Mouse (Mus musculus) limb, embryonic 11.5 days (tissue): ENCODE data around the gene D6Ertd527e. TPM values are rescaled to one million over a fixed set of nuclear protein-coding genes. Genes with fewer than 3 reads are reported as not detected.

Experiments
- ATAC-seq: fragments of 200-750 bp; cut with Nextera tagmentation; 2 replicates; pipeline ENCODE4 v1.8.0; 2017; ENCODE audit warnings: low read depth; ENCODE audit not compliant: insufficient number of reproducible peaks, low FRiP score, low TSS enrichment
- DNase-seq: peaks from one replicate; pipeline ENCODE4 v3.0.0-alpha.2; 2015; ENCODE audit warnings: low spot score
- H3K27ac ChIP-seq: fragments of 300-500 bp; sonication (generic); replicated peaks from 2 replicates; pipeline ENCODE4 v1.5.1; 2014; ENCODE audit warnings: low read depth, mild to moderate bottlenecking, low read length
- H3K27me3 ChIP-seq: fragments of 300-500 bp; sonication (generic); 2 replicates; pipeline ENCODE4 v1.6.1; 2014; ENCODE audit warnings: mild to moderate bottlenecking, low read length, mixed read lengths; ENCODE audit not compliant: control insufficient read depth, insufficient read depth
- H3K36me3 ChIP-seq: fragments of 300-500 bp; sonication (generic); 2 replicates; pipeline ENCODE4 v1.6.1; 2014; ENCODE audit warnings: mild to moderate bottlenecking, low read length, moderate library complexity, mixed read lengths; ENCODE audit not compliant: control insufficient read depth, insufficient read depth
- H3K4me1 ChIP-seq: fragments of 300-500 bp; sonication (generic); 2 replicates; pipeline ENCODE4 v1.6.1; 2014; ENCODE audit warnings: low read length, mixed read lengths; ENCODE audit not compliant: control insufficient read depth, insufficient read depth
- H3K4me2 ChIP-seq: fragments of 300-500 bp; sonication (generic); 2 replicates; pipeline ENCODE4 v1.6.1; 2014; ENCODE audit warnings: low read depth, mild to moderate bottlenecking, moderate library complexity; ENCODE audit not compliant: severe bottlenecking
- H3K4me3 ChIP-seq: fragments of 300-500 bp; sonication (generic); 2 replicates; pipeline ENCODE4 v1.5.1; 2014; ENCODE audit warnings: low read depth, low read length
- H3K9ac ChIP-seq: fragments of 300-500 bp; sonication (generic); 2 replicates; pipeline ENCODE4 v1.6.1; 2014; ENCODE audit warnings: mild to moderate bottlenecking, low read length
- H3K9me3 ChIP-seq: fragments of 300-500 bp; sonication (generic); 2 replicates; pipeline ENCODE4 v1.6.1; 2016; ENCODE audit warnings: low read length; ENCODE audit not compliant: control insufficient read depth
- WGBS: fragments of 180-500 bp; shearing (Covaris S2); extraction: QIAGEN DNeasy Blood & Tissue Kit; methylation state at CpG from one replicate; pipeline ENCODE4 v1.1.7; 2014; 5-methylcytosine and 5-hydroxymethylcytosine counted together
- polyA plus RNA-seq: library from polyadenylated mRNA; unstranded; fragments of >200 nt; fragmentation: Nextera tagmentation; extraction: Ambion mirVana; gene quantifications from 2 replicates; pipeline ENCODE4 v1.2.1, GENCODE M21; 2014

The D6Ertd527e gene
- polyA plus RNA-seq, 1 experiment from 2014 or later, result 0.53 TPM

DNA sequence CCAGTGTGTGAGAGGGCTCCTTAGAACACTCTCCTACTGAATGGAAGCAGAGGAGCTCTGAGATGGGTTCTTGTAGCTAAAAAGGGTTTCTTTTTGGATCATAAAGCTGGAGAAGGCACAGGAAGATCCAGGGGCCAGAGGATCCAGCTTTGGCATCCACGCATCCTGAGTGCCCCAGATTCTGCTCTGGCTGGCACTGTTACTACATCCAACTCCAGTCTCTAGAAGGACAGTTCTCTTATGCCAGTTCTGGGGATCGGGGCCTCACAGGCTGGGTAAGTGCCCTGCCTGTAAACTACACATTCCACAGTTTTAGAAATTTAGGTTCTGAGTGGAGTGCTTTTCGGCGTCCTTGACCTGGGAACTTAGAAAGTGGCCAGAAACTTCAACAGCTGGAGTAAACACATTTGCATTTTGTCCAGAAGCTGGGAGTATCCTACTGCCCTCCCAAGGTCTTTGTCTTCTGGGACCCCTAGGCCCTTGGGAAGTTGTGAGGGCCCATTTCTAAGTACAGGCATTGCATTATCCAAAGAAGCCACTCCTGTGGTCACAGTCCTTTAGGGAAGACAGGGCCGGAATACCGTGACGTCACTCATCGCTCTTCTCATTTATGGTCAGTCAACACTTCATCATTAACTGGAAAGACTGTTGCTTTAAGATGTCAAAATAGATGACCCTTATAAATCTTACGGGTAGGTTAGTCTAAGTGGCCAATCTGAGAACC lies 4.1 kb upstream of the D6Ertd527e start:
- Histone ChIP-seq H3K36me3 (no peaks in the 10 kb centered on the region), H3K27me3 (no peaks in the 10 kb centered on the region), H3K4me2 (no peak overlapping the region), H3K4me1 (peaks cover 14% of the 10 kb centered on the region), H3K27ac (peak overlapping the region; percentile 10; the same call in 1 of the 2 replicates), H3K4me3 (no peak overlapping the region), H3K9ac (no peak overlapping the region), H3K9me3 (no peaks in the 10 kb centered on the region)
- WGBS, result 83% methylated on average over 9 of the region's 9 CpGs
- DNase-seq (no peak), ATAC-seq (no peak)

DNA sequence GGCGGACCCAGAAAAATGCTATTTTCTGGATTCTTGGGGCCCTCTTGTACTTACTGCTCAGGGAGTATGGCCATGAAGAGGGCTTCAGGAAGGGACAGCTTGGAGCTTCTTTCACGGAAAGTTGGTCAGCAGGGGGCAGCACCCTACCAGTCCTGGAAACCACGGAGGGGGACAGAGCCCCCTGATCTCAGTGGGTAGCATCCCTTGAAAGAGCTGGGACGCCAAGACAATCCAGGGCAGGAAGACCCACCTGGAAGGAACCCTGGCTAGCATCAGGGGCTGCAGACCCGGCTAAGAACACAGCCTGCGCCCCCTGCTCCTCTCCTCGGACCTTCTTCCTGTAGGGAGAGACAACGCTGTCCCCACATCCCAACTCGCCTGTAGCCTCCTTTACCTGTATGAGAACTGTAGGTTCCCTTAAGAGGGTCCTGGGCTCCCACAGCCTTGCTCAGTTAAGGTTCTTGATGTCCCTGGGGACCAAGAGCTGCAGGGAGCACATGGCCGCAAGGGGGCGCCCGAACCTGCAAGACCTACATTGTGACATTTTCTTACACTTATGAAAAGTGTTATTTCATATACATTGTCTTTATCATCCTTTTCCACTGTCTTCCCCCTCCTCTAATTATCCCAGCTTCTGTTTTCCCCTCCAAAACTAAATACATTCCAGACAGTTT lies 3.1 kb upstream of the D6Ertd527e start:
- H3K9me3 ChIP-seq, result no peaks in the 10 kb centered on the region
- peaks cover 14% of the 10 kb centered on the region for H3K4me1 ChIP-seq
- peak overlapping the region; percentile 33 for H3K4me2 ChIP-seq
- H3K27ac ChIP-seq, result no peak overlapping the region
- peak; percentile 20; the same call in 1 of the 2 replicates for ATAC-seq
- no peaks in the 10 kb centered on the region for H3K27me3 ChIP-seq
- H3K9ac ChIP-seq, result peak overlapping the region; percentile 55
- peak; percentile 93 for DNase-seq
- no peak overlapping the region for H3K4me3 ChIP-seq
- 11% methylated on average over 12 of the region's 12 CpGs for WGBS
- H3K36me3 ChIP-seq, result no peaks in the 10 kb centered on the region

DNA sequence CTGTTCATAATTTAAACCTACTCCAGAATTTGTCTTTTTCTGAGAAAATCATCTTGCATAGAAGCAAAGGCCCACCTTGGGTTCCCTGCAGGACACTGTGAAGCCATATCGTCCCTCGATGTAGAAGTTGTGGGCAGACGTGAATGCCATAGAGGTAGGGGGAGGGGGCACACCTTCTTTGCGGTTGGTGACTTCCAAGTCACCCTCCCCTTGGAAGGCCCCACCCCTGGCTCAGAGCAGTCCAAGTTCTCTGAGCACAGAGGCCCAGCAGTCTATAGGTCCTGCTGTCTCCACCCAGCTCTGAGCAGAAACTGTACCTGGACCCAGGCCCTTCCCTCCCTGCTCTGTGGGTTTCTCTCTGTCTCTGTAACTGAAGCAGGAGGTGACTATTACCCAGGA lies 2.6 kb upstream of the D6Ertd527e start:
- DNase-seq (peak; percentile 40), ATAC-seq (peak; percentile 52; the same call in 1 of the 2 replicates)
- Histone ChIP-seq H3K4me3 (no peak overlapping the region), H3K27me3 (no peaks in the 10 kb centered on the region), H3K27ac (no peak overlapping the region), H3K4me1 (peaks cover 14% of the 10 kb centered on the region), H3K9ac (no peak overlapping the region; the same call in 1 of the 2 replicates), H3K4me2 (no peak overlapping the region), H3K9me3 (no peaks in the 10 kb centered on the region), H3K36me3 (no peaks in the 10 kb centered on the region)
- 20% methylated on average over 4 of the region's 4 CpGs for WGBS

DNA sequence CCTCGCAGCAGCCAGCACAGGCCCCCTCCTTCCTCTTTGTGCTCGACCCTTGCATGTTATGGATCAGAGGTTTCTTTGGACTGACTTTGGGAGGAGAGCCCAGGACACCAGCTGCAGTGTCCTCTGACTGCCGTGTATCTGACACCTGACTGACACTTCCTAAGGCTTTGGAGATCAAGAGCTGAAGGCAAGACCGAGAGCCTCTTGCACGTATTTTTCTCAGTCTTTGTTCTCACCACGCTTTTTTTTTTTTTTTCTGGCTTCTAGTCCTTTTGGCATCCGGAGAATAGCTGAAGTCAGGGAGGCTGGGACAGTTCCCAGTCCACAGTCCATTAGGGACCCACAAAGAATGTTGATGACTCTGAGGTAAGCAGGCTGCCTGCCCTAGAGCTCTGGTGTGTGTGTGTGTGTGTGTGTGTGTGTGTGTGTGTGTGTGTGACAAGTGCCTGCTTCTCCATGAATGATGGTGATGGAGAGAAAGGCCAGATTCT lies 2.1 kb upstream of the D6Ertd527e start:
- H3K27me3 ChIP-seq, result no peaks in the 10 kb centered on the region
- no peaks in the 10 kb centered on the region for H3K36me3 ChIP-seq
- H3K4me3 ChIP-seq, result no peak overlapping the region
- no peak overlapping the region for H3K4me2 ChIP-seq
- peak overlapping the region; percentile 7; the same call in 1 of the 2 replicates for H3K9ac ChIP-seq
- H3K27ac ChIP-seq, result peak overlapping the region; percentile 21; the same call in 1 of the 2 replicates
- H3K9me3 ChIP-seq, result no peaks in the 10 kb centered on the region
- 17% methylated on average over 7 of the region's 7 CpGs for WGBS
- peaks cover 14% of the 10 kb centered on the region for H3K4me1 ChIP-seq
- no peak for ATAC-seq
- no peak for DNase-seq

DNA sequence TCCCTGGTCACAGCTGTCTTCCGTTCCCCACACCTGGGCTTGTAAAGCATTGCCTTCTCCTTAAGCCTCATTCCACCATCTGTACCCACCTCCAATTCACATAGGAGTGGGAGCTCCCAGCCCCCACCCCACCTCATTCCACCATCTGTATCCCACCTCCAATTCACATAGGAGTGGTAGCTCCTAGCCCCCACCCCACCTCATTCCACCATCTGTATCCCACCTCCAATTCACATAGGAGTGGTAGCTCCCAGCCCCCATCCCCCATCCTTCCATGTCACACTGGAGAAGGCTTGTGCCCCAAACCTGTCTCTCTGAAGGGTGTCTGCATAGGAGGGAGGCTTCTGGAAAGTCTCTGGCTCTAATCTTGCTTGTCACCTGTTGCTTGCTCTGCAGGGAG lies 1.2 kb upstream of the D6Ertd527e start:
- peaks cover 14% of the 10 kb centered on the region for H3K4me1 ChIP-seq
- 57% methylated on average over 1 of the region's 1 CpGs for WGBS
- DNase-seq, result no peak
- H3K9me3 ChIP-seq, result no peaks in the 10 kb centered on the region
- no peak overlapping the region for H3K4me2 ChIP-seq
- no peaks in the 10 kb centered on the region for H3K36me3 ChIP-seq
- ATAC-seq, result peak; percentile 56; the same call in 1 of the 2 replicates
- H3K4me3 ChIP-seq, result no peak overlapping the region
- no peaks in the 10 kb centered on the region for H3K27me3 ChIP-seq
- no peak overlapping the region for H3K27ac ChIP-seq
- H3K9ac ChIP-seq, result no peak overlapping the region

DNA sequence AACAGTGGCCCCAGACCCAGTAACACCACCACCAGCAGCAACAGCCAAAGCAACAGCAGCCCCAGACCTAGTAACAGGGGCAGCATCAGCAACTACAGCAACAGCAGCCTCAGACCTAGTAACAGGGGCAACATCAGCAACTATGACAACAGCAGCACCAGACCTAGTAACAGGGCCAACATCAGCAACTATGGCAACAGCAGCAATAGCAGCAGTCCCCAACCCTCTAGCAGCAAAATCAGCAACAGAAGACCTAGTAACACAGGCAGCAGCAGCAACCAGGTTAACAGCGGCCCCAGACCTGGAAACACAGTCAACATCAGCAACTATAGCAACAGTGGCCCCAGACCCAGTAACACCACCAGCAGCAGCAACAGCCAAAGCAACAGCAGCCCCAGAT lies 6.9 kb downstream of the D6Ertd527e start:
- Histone ChIP-seq H3K4me1 (no peaks in the 10 kb centered on the region), H3K9me3 (no peaks in the 10 kb centered on the region), H3K27ac (no peak overlapping the region), H3K4me3 (no peak overlapping the region), H3K36me3 (no peaks in the 10 kb centered on the region), H3K27me3 (no peaks in the 10 kb centered on the region), H3K4me2 (no peak overlapping the region), H3K9ac (no peak overlapping the region)
- no peak for ATAC-seq
- no peak for DNase-seq
- 100% methylated on average over 1 of the region's 1 CpGs for whole genome bisulfite sequencing

DNA sequence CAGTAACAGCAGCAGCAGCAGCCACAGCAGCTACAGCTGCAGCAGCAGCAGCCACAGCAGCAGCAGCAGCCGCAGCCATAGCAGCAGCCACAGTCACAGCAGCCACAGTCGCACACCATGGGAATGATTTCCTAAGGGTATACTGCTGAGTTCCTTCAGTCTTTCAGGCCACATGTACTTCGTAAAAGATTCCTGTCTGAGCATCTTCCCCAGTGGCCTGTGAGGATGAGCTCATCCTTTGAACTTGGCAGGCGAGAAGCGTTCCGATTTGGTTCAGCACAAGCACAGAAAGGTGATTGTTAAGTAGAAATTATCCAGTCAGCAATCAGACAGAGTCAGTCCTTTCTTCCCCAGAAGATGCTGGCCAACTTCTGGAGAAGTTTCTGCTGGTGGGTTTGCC lies 7.6 kb downstream of the D6Ertd527e start:
- Histone ChIP-seq H3K4me3 (no peak overlapping the region), H3K4me1 (no peaks in the 10 kb centered on the region), H3K9ac (no peak overlapping the region), H3K9me3 (no peaks in the 10 kb centered on the region), H3K27ac (no peak overlapping the region), H3K36me3 (no peaks in the 10 kb centered on the region), H3K4me2 (no peak overlapping the region), H3K27me3 (no peaks in the 10 kb centered on the region)
- DNase-seq (no peak), ATAC-seq (no peak)
- WGBS, result 88% methylated on average over 6 of the region's 6 CpGs

DNA sequence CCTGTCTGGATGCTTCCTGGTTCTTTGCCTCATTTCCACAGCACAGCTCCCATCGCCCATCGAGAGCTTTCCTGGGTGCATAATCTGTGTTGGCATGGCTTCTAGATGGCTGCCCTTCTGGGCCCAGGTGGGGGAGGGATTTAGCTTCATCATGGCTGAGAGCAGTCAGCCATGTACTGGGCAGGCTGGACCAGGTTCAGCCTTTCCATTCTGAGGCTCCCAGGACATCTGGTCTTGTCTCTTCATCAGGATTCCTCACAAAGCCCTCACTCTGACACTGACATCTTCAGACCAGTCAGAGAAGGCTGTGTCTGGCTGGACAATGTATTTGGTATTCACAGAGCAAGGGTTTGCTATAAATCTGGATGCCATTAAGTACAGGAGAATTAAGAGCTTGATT lies 11.4 kb downstream of the D6Ertd527e start:
- H3K9ac ChIP-seq, result no peak overlapping the region
- 85% methylated on average over 2 of the region's 2 CpGs for WGBS
- no peak overlapping the region for H3K4me3 ChIP-seq
- DNase-seq (no peak), ATAC-seq (no peak)
- H3K4me2 ChIP-seq, result no peak overlapping the region
- H3K36me3 ChIP-seq, result no peaks in the 10 kb centered on the region
- H3K27ac ChIP-seq, result no peak overlapping the region
- no peaks in the 10 kb centered on the region for H3K9me3 ChIP-seq
- no peaks in the 10 kb centered on the region for H3K27me3 ChIP-seq
- H3K4me1 ChIP-seq, result no peaks in the 10 kb centered on the region
